Mouse (Mus musculus) liver, postnatal 0 days (tissue): ENCODE results near the gene Tlcd1. TPM values are rescaled to one million over a fixed set of nuclear protein-coding genes. Genes with fewer than 3 reads are reported as not detected.
A peak's percentile ranks its signal among the peaks of the same experiment; 100 is the strongest.

Experiments
- ATAC-seq: fragments of 200-750 bp; cut with Nextera tagmentation; 2 replicates; pipeline ENCODE4 v1.8.0; 2017; ENCODE audit warnings: mild to moderate bottlenecking, moderate library complexity
- DNase-seq: peaks from one replicate; pipeline ENCODE4 v3.0.0-alpha.2; 2016
- H3K27ac ChIP-seq: fragments of 300-500 bp; sonication (generic); 2 replicates; pipeline ENCODE4 v1.5.1; 2014; ENCODE audit warnings: antibody characterized with exemption, moderate library complexity, mild to moderate bottlenecking, low read depth
- H3K27me3 ChIP-seq: fragments of 300-500 bp; sonication (generic); 2 replicates; pipeline ENCODE4 v1.6.1; 2014; ENCODE audit warnings: low read length, control low read depth, mixed read lengths; ENCODE audit not compliant: insufficient read depth
- H3K36me3 ChIP-seq: fragments of 300-500 bp; sonication (generic); replicated peaks from 2 replicates; pipeline ENCODE4 v1.6.1; 2014; ENCODE audit warnings: mild to moderate bottlenecking, control low read depth, low read length, moderate library complexity, mixed read lengths; ENCODE audit not compliant: insufficient read depth
- H3K4me1 ChIP-seq: fragments of 300-500 bp; sonication (generic); 2 replicates; pipeline ENCODE4 v1.6.1; 2014; ENCODE audit warnings: antibody characterized with exemption, mild to moderate bottlenecking, control low read depth; ENCODE audit not compliant: insufficient read depth
- H3K4me2 ChIP-seq: fragments of 300-500 bp; sonication (generic); 2 replicates; pipeline ENCODE4 v1.6.1; 2014; ENCODE audit warnings: low read depth, mild to moderate bottlenecking, low read length, moderate library complexity, mixed read lengths
- H3K4me3 ChIP-seq: fragments of 300-500 bp; sonication (generic); 2 replicates; pipeline ENCODE4 v1.5.1; 2014; ENCODE audit warnings: low read depth, low read length
- H3K9ac ChIP-seq: fragments of 300-500 bp; sonication (generic); replicated peaks from 2 replicates; pipeline ENCODE4 v1.6.1; 2014; ENCODE audit warnings: mild to moderate bottlenecking, moderate library complexity
- H3K9me3 ChIP-seq: fragments of 300-500 bp; sonication (generic); 2 replicates; pipeline ENCODE4 v1.6.1; 2016; ENCODE audit warnings: mild to moderate bottlenecking, control low read depth, low read length, mixed read lengths
- CTCF ChIP-seq: sonication (generic); IDR thresholded peaks from 2 replicates; pipeline ENCODE4 v1.5.1; 2016; ENCODE audit warnings: antibody characterized with exemption, low read depth
- EP300 ChIP-seq: IDR thresholded peaks from 2 replicates; pipeline ENCODE4 v1.6.1; 2016; ENCODE audit warnings: antibody characterized with exemption, low read depth, mild to moderate bottlenecking
- WGBS: fragments of 180-500 bp; shearing (Covaris S2); extraction: QIAGEN DNeasy Blood & Tissue Kit; methylation state at CpG from one replicate; pipeline ENCODE4 v1.1.7; 2014; ENCODE audit not compliant: insufficient replicate concordance; 5-methylcytosine and 5-hydroxymethylcytosine counted together
- polyA plus RNA-seq: library from polyadenylated mRNA; unstranded; fragments of >200 nt; fragmentation: Nextera tagmentation; extraction: Ambion mirVana; gene quantifications from 2 replicates; pipeline ENCODE4 v1.2.1, GENCODE M21; 2015

Gene Tlcd1
- polyA plus RNA-seq, 1 experiment from 2014 or later, result 38.2 TPM

- no peak overlapping the region for H3K4me2 ChIP-seq
- TF ChIP-seq EP300 (no peak), CTCF (no peak)
- H3K9me3 ChIP-seq, result no peaks in the 10 kb centered on the region
- no peak for DNase-seq
- peaks cover 27% of the 10 kb centered on the region for H3K4me1 ChIP-seq
- H3K9ac ChIP-seq, result no peak overlapping the region
- no peak overlapping the region for H3K4me3 ChIP-seq
- H3K36me3 ChIP-seq, result peaks cover 57% of the 10 kb centered on the region
- no peaks in the 10 kb centered on the region for H3K27me3 ChIP-seq
- H3K27ac ChIP-seq, result no peak overlapping the region
- ATAC-seq, result peak; percentile 8; the same call in 1 of the 2 replicates
- 79% methylated on average over 7 of the region's 7 CpGs for WGBS
These were observed 17.0 kb upstream of the Tlcd1 start for GRCm38 (mm10) chr11:78159557-78159956.

- Histone ChIP-seq H3K36me3 (peaks cover 51% of the 10 kb centered on the region), H3K27me3 (no peaks in the 10 kb centered on the region), H3K4me3 (no peak overlapping the region), H3K9ac (no peak overlapping the region), H3K4me1 (peaks cover 28% of the 10 kb centered on the region), H3K9me3 (no peaks in the 10 kb centered on the region), H3K27ac (no peak overlapping the region), H3K4me2 (no peak overlapping the region)
- DNase-seq, result peak; percentile 14
- no peak for TF ChIP-seq CTCF
- no peak for TF ChIP-seq EP300
- 92% methylated on average over 18 of the region's 18 CpGs for WGBS
- no peak for ATAC-seq
These were observed 16.3 kb upstream of the Tlcd1 start for GRCm38 (mm10) chr11:78160171-78160570.

- H3K4me3 ChIP-seq, result no peak overlapping the region
- no peak for ATAC-seq
- DNase-seq, result peak; percentile 15
- H3K9me3 ChIP-seq, result no peaks in the 10 kb centered on the region
- no peak for TF ChIP-seq EP300
- no peak for TF ChIP-seq CTCF
- H3K27me3 ChIP-seq, result no peaks in the 10 kb centered on the region
- H3K27ac ChIP-seq, result no peak overlapping the region
- H3K9ac ChIP-seq, result no peak overlapping the region
- H3K4me2 ChIP-seq, result no peak overlapping the region
- H3K4me1 ChIP-seq, result peaks cover 30% of the 10 kb centered on the region
- WGBS, result 76% methylated on average over 3 of the region's 3 CpGs
- H3K36me3 ChIP-seq, result peaks cover 49% of the 10 kb centered on the region
These were observed 15.8 kb upstream of the Tlcd1 start for GRCm38 (mm10) chr11:78160675-78161074.

GRCm38 (mm10) chr11:78161169-78161568 is 15.3 kb upstream of the Tlcd1 start:
- H3K4me1 ChIP-seq, result peaks cover 35% of the 10 kb centered on the region
- no peak for ATAC-seq

GRCm38 (mm10) chr11:78161968-78162367 is 14.5 kb upstream of the Tlcd1 start:
- ATAC-seq, result no peak
- peak overlapping the region; percentile 16; the same call in 1 of the 2 replicates for H3K27ac ChIP-seq
- no peaks in the 10 kb centered on the region for H3K27me3 ChIP-seq
- peak; percentile 13 for DNase-seq
- 51% methylated on average over 4 of the region's 4 CpGs for WGBS
- TF ChIP-seq EP300, result no peak
- TF ChIP-seq CTCF, result no peak
- H3K9me3 ChIP-seq, result no peaks in the 10 kb centered on the region
- H3K4me1 ChIP-seq, result peaks cover 41% of the 10 kb centered on the region
- no peak overlapping the region for H3K4me3 ChIP-seq
- H3K4me2 ChIP-seq, result no peak overlapping the region
- peaks cover 44% of the 10 kb centered on the region for H3K36me3 ChIP-seq
- H3K9ac ChIP-seq, result no peak overlapping the region

More at GRCm38 (mm10) chr11:78161169-78161568, 15.3 kb upstream of the Tlcd1 start:
- no peaks in the 10 kb centered on the region for H3K27me3 ChIP-seq
- H3K4me3 ChIP-seq, result no peak overlapping the region
- WGBS, result 80% methylated on average over 14 of the region's 14 CpGs
- no peak for TF ChIP-seq EP300
- TF ChIP-seq CTCF, result no peak
- DNase-seq, result peak; percentile 13
- H3K36me3 ChIP-seq, result peaks cover 46% of the 10 kb centered on the region
- H3K9ac ChIP-seq, result no peak overlapping the region
- no peak overlapping the region for H3K27ac ChIP-seq
- H3K4me2 ChIP-seq, result no peak overlapping the region
- H3K9me3 ChIP-seq, result no peaks in the 10 kb centered on the region

GRCm38 (mm10) chr11:78162504-78162903 is 14.0 kb upstream of the Tlcd1 start:
- Histone ChIP-seq H3K4me1 (peaks cover 42% of the 10 kb centered on the region), H3K9me3 (no peaks in the 10 kb centered on the region), H3K4me2 (peak overlapping the region; percentile 100; the same call in 1 of the 2 replicates), H3K36me3 (peaks cover 39% of the 10 kb centered on the region), H3K27me3 (no peaks in the 10 kb centered on the region), H3K9ac (peak overlapping the region; percentile 87; the same call in 1 of the 2 replicates), H3K27ac (0 out of 2 replicates have a peak overlapping the region, but pooled peaks have one; percentile 16), H3K4me3 (no peak overlapping the region)
- no peak for TF ChIP-seq EP300
- no peak for TF ChIP-seq CTCF
- DNase-seq (no peak), ATAC-seq (no peak)
- 71% methylated on average over 6 of the region's 6 CpGs for WGBS
